ENCODE assay signal across 8 mouse cellular contexts in the genomic region with DNA sequence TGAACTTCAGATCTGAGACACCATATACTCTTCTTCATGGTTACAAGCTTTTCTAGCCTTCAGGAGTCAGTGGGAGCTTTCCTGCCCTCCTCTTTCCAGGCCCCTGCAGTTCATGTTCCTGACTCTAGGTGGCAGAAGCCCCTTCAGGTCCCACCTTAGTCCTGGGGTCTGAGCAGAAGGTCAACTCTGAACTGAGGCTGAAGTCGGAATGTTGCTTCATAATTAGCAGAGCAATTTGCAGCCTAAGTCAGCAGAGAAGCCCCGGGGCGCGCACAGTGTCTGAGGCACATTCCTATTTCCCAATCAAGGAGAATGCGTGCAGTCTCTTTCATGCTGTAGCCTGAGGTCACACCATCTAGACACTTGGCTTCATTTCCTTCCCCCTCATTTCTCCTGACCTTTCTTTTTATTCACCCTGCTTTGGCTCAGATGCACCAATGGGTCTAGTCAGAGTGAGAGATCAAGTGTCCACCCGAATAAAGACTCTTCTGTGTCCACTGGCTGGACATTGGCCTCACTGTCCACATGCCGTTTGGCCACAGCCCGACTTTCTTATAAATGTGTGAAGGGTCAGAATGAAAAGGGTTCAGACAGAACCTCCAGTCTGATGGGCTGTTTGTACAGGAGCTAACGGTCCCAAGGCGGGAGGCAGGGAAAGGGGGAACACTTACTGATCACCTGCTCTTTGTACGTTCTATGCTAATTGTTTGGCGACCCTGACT. TPM values are rescaled to one million over a fixed set of nuclear protein-coding genes. Genes with fewer than 3 reads are reported as not detected.
DNase-seq lines count a peak whose midpoint lies in the region; ATAC-seq lines count a peak whose summit lies in the region.

No protein-coding gene starts in this region.

- no peaks in the 10 kb centered on the region for H3K4me1 ChIP-seq in midbrain, embryonic 11.5 days (ENCODE audit: control insufficient read depth, insufficient read depth, low read length)
- no peaks in the 10 kb centered on the region for H3K4me1 ChIP-seq in midbrain, embryonic 15.5 days
- H3K4me1 ChIP-seq in forebrain, embryonic 12.5 days = no peaks in the 10 kb centered on the region

- H3K4me3 ChIP-seq in midbrain, embryonic 11.5 days (ENCODE audit: low read depth, low read length) = no peak overlapping the region
- no peak overlapping the region for H3K4me3 ChIP-seq in midbrain, embryonic 15.5 days
- H3K4me3 ChIP-seq in forebrain, embryonic 12.5 days (replicated peaks) = no peak overlapping the region

- H3K27ac ChIP-seq in midbrain, embryonic 11.5 days (ENCODE audit: low read depth, low read length) = no peak overlapping the region
- H3K27ac ChIP-seq in midbrain, embryonic 15.5 days = no peak overlapping the region
- H3K27ac ChIP-seq in forebrain, embryonic 12.5 days = no peak overlapping the region

- H3K27me3 ChIP-seq in midbrain, embryonic 11.5 days (ENCODE audit: control insufficient read depth, insufficient read depth, low read length) = no peaks in the 10 kb centered on the region
- no peaks in the 10 kb centered on the region for H3K27me3 ChIP-seq in midbrain, embryonic 15.5 days (replicated peaks)
- H3K27me3 ChIP-seq in forebrain, embryonic 12.5 days = no peaks in the 10 kb centered on the region

- no peak overlapping the region for H3K4me2 ChIP-seq in midbrain, embryonic 11.5 days
- no peak overlapping the region for H3K4me2 ChIP-seq in midbrain, embryonic 15.5 days
- H3K4me2 ChIP-seq in forebrain, embryonic 12.5 days = no peak overlapping the region

- H3K9ac ChIP-seq in midbrain, embryonic 11.5 days (ENCODE audit: low read length) = no peak overlapping the region
- no peak overlapping the region for H3K9ac ChIP-seq in midbrain, embryonic 15.5 days
- no peak overlapping the region for H3K9ac ChIP-seq in forebrain, embryonic 12.5 days

- H3K36me3 ChIP-seq in midbrain, embryonic 11.5 days (ENCODE audit: control insufficient read depth, insufficient read depth, low read length) = no peaks in the 10 kb centered on the region
- H3K36me3 ChIP-seq in midbrain, embryonic 15.5 days (replicated peaks) = no peaks in the 10 kb centered on the region
- no peaks in the 10 kb centered on the region for H3K36me3 ChIP-seq in forebrain, embryonic 12.5 days (replicated peaks)

- peak; percentile 6 to 9 for DNase-seq in cerebellum, postnatal 36 days
- peak; percentile 90 for DNase-seq in midbrain, embryonic 11.5 days (ENCODE audit: low spot score, missing footprints)
- DNase-seq in adrenal gland, postnatal 14 days = peak; percentile 28

- ATAC-seq in cerebellum, adult (ENCODE audit: insufficient number of reproducible peaks, low FRiP score, low TSS enrichment) = no peak
- ATAC-seq in midbrain, embryonic 11.5 days (ENCODE audit: low FRiP score) = 0 out of 2 replicates have a peak, but pooled peaks have one; percentile 16
- no peak for ATAC-seq in midbrain, embryonic 15.5 days (replicated peaks)
- ATAC-seq in hematopoietic stem cell, adult 5-6 weeks (replicated peaks in 1 of 2; ENCODE audit: insufficient read depth in 1 of 2, low FRiP score in 2 of 2, low TSS enrichment in 1 of 2, low read depth in 1 of 2, poor library complexity in 2 of 2, severe bottlenecking in 2 of 2) = peak; percentile 32 to 39; a peak in 1 of 4 replicates
- ATAC-seq in megakaryocyte-erythroid progenitor cell, adult 5-6 weeks (replicated peaks; ENCODE audit: low FRiP score, low TSS enrichment, poor library complexity, severe bottlenecking) = 0 out of 2 replicates have a peak, but pooled peaks have one; percentile 50
- ATAC-seq in forebrain, embryonic 12.5 days (ENCODE audit: low FRiP score) = no peak

- 86% methylated on average over 12 of the region's 12 CpGs for WGBS in midbrain, embryonic 11.5 days
- WGBS in midbrain, embryonic 15.5 days = 83% methylated on average over 12 of the region's 12 CpGs
- WGBS in forebrain, embryonic 12.5 days = 78% methylated on average over 12 of the region's 12 CpGs

- no peaks in the 10 kb centered on the region for H3K9me3 ChIP-seq in midbrain, embryonic 11.5 days (ENCODE audit: control insufficient read depth, low read length)
- H3K9me3 ChIP-seq in midbrain, embryonic 15.5 days = no peaks in the 10 kb centered on the region
- no peaks in the 10 kb centered on the region for H3K9me3 ChIP-seq in forebrain, embryonic 12.5 days

RNA-seq across cellular contexts. Expression of gene Tmem72, which starts 58.4 kb away (rescaled TPM):
- 0.08 and 0.10 TPM in 2 replicates for polyA plus RNA-seq in midbrain, embryonic 11.5 days (2014; fragmentation: Nextera tagmentation; extraction: Ambion mirVana)
- 0.47 and 0.70 TPM in 2 replicates for polyA plus RNA-seq in midbrain, embryonic 15.5 days (2015; fragmentation: Nextera tagmentation; extraction: Ambion mirVana)
- 0.04 and 0.08 TPM in 2 replicates for total RNA-seq in adrenal gland, postnatal 14 days (2021)
- total RNA-seq in hematopoietic stem cell, adult 5-6 weeks (2017) = 0.19 TPM in 1 of 2 replicates, not detected in the other
- 0.11 and 0.27 TPM in 2 replicates for total RNA-seq in megakaryocyte-erythroid progenitor cell, adult 5-6 weeks (2014; fragmentation: Nextera tagmentation)
- under 0.01 and 0.09 TPM in 2 replicates for total RNA-seq in megakaryocyte-erythroid progenitor cell, adult 5-6 weeks (2017)
- 0.11 and 0.14 TPM in 2 replicates for polyA plus RNA-seq in forebrain, embryonic 12.5 days (2016; fragmentation: Nextera tagmentation; extraction: Ambion mirVana)

Comparison
In these comparisons a context has a peak if more than half of its experiments do, and no peak if none do; other contexts are left out.
1. ATAC-seq: peak in midbrain, embryonic 11.5 days (single experiment), hematopoietic stem cell, adult 5-6 weeks (2 of 2) and megakaryocyte-erythroid progenitor cell, adult 5-6 weeks (single experiment); none in cerebellum, adult (single experiment), midbrain, embryonic 15.5 days (single experiment) and forebrain, embryonic 12.5 days (single experiment).
2. DNase-seq: peak in every context shown above with its lines; median percentile 90 in midbrain, embryonic 11.5 days; 28 in adrenal gland, postnatal 14 days; 8 in cerebellum, postnatal 36 days.